Mouse (Mus musculus): ENCODE results near the gene Npr3.

GRCm38 (mm10) chr15:11866918-11867317, 40.2 kb downstream of the Npr3 start:
- TF ChIP-seq CTCF (IDR thresholded peaks at IDR 0.05; ENCODE audit: borderline replicate concordance, control insufficient read depth, extremely low read depth, insufficient read depth, low read length, poor library complexity) (no peak), POLR2A (IDR thresholded peaks at IDR 0.05; ENCODE audit: control insufficient read depth, extremely low read depth, insufficient read depth, low read length, poor library complexity) (no peak)
